Mouse (Mus musculus): ENCODE measurements at regions not wholly inside any gene's neighbourhood (a gene's known extent, or its start where the extent isn't known, plus 50 kb on each side); places are given as distances from the start of the nearest gene placed in this dataset.

DNA sequence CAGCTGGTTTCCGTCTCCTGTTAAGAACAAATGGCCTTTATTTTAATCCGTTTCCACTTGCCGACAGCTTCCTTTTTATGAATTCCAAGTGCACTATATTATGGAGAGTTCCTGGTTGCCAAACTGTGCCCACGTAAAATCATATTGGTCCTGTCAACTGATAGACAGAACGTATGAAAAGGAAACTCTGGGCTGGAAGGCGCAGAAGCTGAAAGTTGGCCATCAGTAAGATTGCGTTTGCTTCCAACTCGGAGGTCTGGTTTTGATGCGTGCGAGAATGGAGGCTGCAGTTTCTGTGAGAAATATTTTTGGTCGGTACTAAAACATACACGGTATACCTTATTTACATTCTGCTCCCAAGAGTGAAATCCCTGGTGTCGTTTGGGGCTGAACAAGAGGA, 81.3 kb upstream of the Paqr3 start:
- TF ChIP-seq CTCF (IDR thresholded peaks at IDR 0.05; ENCODE audit: low read depth) (no peak), EP300 (IDR thresholded peaks at IDR 0.05; ENCODE audit: low read depth) (no peak)
